Mouse (Mus musculus): ENCODE measurements at regions not wholly inside any gene's neighbourhood (a gene's known extent, or its start where the extent isn't known, plus 50 kb on each side); places are given as distances from the start of the nearest gene placed in this dataset.

- DNase-seq: no peak
These were observed 342.1 kb upstream of the Pmfbp1 start for GRCm38 (mm10) chr8:109151711-109152110.

- DNase-seq: peak; percentile 68 to 72
These were observed 338.3 kb upstream of the Pmfbp1 start for GRCm38 (mm10) chr8:109155489-109155888.

- peak; percentile 24 to 38 for DNase-seq
These were observed 337.8 kb upstream of the Pmfbp1 start for GRCm38 (mm10) chr8:109156016-109156415.

- no peak for DNase-seq
These were observed 321.1 kb upstream of the Pmfbp1 start for GRCm38 (mm10) chr8:109172701-109173100.

GRCm38 (mm10) chr8:109185558-109186198, 308.1 kb upstream of the Pmfbp1 start:
- peak; percentile 60 to 81 for DNase-seq

- no peak for DNase-seq
These were observed 306.2 kb upstream of the Pmfbp1 start for GRCm38 (mm10) chr8:109187617-109188016.

GRCm38 (mm10) chr8:109214247-109214646, 279.6 kb upstream of the Pmfbp1 start:
- DNase-seq: no peak

- DNase-seq: no peak
These were observed 277.5 kb upstream of the Pmfbp1 start for GRCm38 (mm10) chr8:109216318-109216717.

GRCm38 (mm10) chr8:109217326-109217725, 276.5 kb upstream of the Pmfbp1 start:
- DNase-seq: no peak

- DNase-seq: no peak
These were observed 261.3 kb upstream of the Pmfbp1 start for GRCm38 (mm10) chr8:109232281-109233234.

- no peak for DNase-seq
These were observed 248.3 kb upstream of the Pmfbp1 start for GRCm38 (mm10) chr8:109245526-109245925.

GRCm38 (mm10) chr8:109247875-109248274, 246.0 kb upstream of the Pmfbp1 start:
- DNase-seq: no peak

GRCm38 (mm10) chr8:109248356-109248755, 245.5 kb upstream of the Pmfbp1 start:
- no peak for DNase-seq

GRCm38 (mm10) chr8:109249256-109249655, 244.6 kb upstream of the Pmfbp1 start:
- no peak for DNase-seq

GRCm38 (mm10) chr8:109249691-109250090, 244.1 kb upstream of the Pmfbp1 start:
- no peak for DNase-seq

- no peak for DNase-seq
These were observed 243.3 kb upstream of the Pmfbp1 start for GRCm38 (mm10) chr8:109250551-109250950.

- DNase-seq: no peak
These were observed 242.4 kb upstream of the Pmfbp1 start for GRCm38 (mm10) chr8:109251360-109251798.

- DNase-seq: no peak
These were observed 241.4 kb upstream of the Pmfbp1 start for GRCm38 (mm10) chr8:109252404-109252803.

GRCm38 (mm10) chr8:109279129-109279528, 214.7 kb upstream of the Pmfbp1 start:
- peak in 1 of 2 experiments; percentile 26 for DNase-seq

GRCm38 (mm10) chr8:109280540-109280939, 213.3 kb upstream of the Pmfbp1 start:
- no peak for DNase-seq

GRCm38 (mm10) chr8:109281598-109281997, 212.2 kb upstream of the Pmfbp1 start:
- DNase-seq: no peak

- no peak for DNase-seq
These were observed 183.0 kb upstream of the Pmfbp1 start for GRCm38 (mm10) chr8:109310670-109311386.
